Mouse (Mus musculus) v-Abl transformed pro-B cells (cell line): ENCODE results near the gene Pmpcb.

Experiments used
- in situ Hi-C, 2 experiments: fragments of 400-800 bp; cut with MboI; formaldehyde crosslinking; loops; one replicate each; pipeline ENCODE4 v1.15.1; 2025; ENCODE audit not compliant: unreplicated experiment in 2 of 2

The Pmpcb gene

DNA sequence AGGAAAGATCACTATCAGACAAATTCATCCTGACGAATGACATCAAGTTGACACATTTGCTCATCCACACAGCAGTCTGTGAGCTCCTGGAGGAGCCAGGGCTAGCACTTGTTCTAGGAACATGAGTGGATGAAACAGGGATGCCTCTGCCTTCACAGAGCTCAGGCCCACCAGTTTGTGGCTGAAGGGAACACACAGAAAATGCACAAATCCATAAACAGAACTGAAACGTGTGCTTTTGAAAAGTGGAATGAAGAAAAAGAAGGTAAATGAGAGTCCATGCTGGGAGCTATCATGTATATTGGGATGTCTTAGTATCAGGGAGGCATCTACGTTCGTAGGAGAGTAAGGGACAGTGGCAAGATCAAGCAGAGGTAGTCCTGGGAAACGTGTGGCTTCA, 7.8 kb upstream of the Pmpcb start:
- in situ Hi-C loops: loop anchor here in 1 of 2 experiments (25.0 kb wide), 1 partner anchor 292 kb away; no protein-coding TSS in a partner anchor

DNA sequence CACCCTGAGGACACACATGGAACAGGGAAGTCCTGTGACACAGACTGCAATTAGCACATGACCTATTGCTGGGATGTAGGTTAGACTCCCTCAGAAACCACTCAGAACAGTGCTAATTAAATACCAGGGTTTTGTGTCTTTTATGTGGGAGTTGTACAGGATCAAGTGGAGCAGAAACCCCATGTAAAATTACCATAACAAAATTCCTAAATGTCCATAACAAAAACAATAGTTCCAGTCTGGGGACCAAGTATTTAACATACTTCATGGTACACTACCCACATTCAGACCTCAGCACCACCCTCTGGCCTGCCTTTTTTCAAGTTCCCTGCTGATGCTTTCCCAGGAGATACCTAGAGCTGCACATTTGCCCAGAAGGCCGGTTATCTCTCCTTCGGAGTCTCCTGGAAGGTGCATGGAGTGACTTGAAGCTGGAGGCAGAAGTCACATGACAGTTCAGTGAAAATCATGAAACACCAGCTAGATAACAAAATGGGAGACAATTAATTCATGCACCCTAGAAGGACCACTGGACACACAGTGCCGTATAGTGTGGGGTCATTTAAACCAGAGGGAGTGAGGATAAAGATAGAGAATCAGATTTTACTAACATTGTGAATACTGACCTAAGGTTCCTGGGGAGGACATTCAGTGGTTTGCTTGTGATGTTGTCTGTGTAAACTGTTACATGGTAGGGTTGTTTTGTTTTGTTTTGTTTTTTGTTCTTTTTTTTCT, 4.6 kb upstream of the Pmpcb start:
- in situ Hi-C loops: loop anchor here in 1 of 2 experiments (5.0 to 25.0 kb wide), 3 partner anchors 75 to 468 kb away; no protein-coding TSS in a partner anchor

DNA sequence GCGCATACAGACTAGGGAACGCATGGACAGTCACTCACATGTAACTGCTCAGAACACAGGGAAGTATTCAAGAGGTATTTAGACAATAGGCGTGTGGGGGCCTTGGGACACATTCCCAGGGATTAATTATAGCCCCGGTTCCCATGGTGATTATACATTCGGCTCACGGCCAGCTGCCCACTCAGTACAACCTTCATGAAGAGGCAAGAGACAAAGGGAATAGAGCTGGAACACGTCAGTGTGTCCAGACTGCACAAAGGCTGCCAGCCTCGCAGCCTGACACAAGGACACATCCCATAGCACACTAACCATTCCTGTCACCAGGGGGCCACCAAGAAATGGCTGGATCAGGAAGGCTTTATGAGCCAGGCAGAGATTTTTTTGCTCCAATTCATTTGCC, 4.0 kb upstream of the Pmpcb start:
- in situ Hi-C loops: loop anchor here in 1 of 2 experiments (5.0 to 25.0 kb wide), 3 partner anchors 76 to 468 kb away; no protein-coding TSS in a partner anchor

- in situ Hi-C loops: loop anchor here (5.0 to 25.0 kb wide), 5 partner anchors 83 to 473 kb away; no protein-coding TSS in a partner anchor
Measured at GRCm38 (mm10) chr5:21735100-21735499, 1.8 kb upstream of the Pmpcb start.

GRCm38 (mm10) chr5:21735584-21735983, 1.4 kb upstream of the Pmpcb start:
- in situ Hi-C loops: loop anchor here (5.0 to 25.0 kb wide), 5 partner anchors 83 to 473 kb away; no protein-coding TSS in a partner anchor

GRCm38 (mm10) chr5:21736046-21736445, 895 bp upstream of the Pmpcb start:
- in situ Hi-C loops: loop anchor here (5.0 to 25.0 kb wide), 5 partner anchors 84 to 474 kb away; no protein-coding TSS in a partner anchor

DNA sequence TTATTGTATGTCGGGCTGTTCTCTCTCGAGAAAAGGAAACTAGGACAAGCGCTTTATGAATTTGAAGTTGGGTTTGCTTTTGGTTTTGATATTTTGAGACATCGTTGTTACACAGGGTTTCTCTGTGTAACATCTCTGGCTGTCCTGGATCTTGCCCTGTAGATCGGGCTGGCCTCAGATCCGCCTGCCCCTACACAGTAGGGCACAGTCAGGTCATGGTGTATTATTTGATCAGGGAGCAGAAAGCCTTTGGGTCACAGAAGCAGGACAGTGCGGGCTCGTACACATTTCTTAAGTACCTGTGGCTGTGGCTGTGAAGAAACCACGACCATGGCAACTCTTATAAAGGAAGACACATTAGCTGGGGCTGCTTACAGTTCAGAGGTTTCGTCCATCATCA, 679 bp downstream of the Pmpcb start:
- in situ Hi-C loops: loop anchor here (5.0 to 25.0 kb wide), 5 partner anchors 85 to 475 kb away; no protein-coding TSS in a partner anchor

- in situ Hi-C loops: loop anchor here (5.0 to 25.0 kb wide), 5 partner anchors 87 to 477 kb away; no protein-coding TSS in a partner anchor
Measured at GRCm38 (mm10) chr5:21739120-21739519, 2.2 kb downstream of the Pmpcb start.

GRCm38 (mm10) chr5:21739881-21740280, 2.9 kb downstream of the Pmpcb start:
- in situ Hi-C loops: loop anchor here (5.0 to 25.0 kb wide), 5 partner anchors 88 to 478 kb away; no protein-coding TSS in a partner anchor

DNA sequence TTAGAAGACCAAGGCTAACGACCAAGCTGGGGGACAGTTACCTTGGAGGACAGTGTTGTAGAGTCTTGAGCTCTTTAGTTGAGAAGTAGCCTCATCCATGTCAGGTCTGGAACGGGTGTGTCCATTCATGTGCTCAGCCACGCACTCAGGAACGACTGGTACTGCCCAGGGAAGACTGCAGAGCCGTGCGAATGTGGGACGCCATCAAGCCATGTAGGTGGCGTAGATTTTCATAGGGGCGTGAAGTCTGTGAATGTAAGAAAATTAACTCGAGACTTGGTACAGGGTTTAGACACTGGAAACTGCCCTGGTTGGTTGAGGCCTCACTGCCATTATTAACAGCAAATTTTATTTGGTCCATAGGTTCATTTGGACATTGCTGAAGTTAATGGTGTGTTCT, 6.7 kb downstream of the Pmpcb start:
- in situ Hi-C loops: loop anchor here in 1 of 2 experiments (25.0 kb wide), 1 partner anchor 306 kb away; no protein-coding TSS in a partner anchor

DNA sequence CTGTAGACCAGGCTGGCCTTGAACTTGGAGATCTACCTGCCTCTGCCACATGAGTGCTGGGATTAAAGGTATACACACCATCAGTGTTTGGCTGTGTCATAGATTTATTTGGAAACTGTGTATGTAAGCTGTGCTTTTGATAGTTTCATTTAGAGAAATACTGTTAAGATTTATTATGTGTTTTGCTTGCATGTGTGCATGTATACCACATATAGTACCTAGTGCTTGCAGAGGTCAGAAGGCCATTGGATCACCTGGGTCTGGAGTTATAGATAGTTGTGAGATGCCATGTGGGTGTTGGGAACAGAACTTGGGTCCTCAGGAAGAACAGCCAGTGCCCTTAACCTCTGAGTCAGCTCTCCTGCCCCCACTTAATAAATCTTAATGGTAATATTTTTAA, 7.7 kb downstream of the Pmpcb start:
- in situ Hi-C loops: loop anchor here (5.0 to 25.0 kb wide), 2 partner anchors 38 to 307 kb away; no protein-coding TSS in a partner anchor

DNA sequence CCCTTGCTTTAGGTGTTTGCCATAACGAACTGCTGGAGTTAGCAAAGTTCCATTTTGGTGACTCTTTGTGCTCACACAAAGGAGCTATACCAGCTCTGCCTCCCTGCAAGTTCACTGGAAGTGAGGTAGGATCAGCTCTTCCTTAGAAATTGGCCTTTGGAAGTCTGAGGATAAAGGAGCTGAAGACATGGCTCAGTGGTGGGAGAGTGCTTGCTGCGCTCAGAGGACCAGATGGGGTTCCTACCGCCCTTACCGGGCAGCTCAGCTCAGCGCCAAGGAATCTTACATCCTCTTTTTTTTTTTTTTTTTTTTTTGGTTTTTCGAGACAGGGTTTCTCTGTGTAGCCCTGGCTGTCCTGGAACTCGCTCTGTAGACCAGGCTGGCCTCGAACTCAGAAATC, 9.0 kb downstream of the Pmpcb start:
- in situ Hi-C loops: loop anchor here (5.0 to 25.0 kb wide), 2 partner anchors 36 to 309 kb away; no protein-coding TSS in a partner anchor

DNA sequence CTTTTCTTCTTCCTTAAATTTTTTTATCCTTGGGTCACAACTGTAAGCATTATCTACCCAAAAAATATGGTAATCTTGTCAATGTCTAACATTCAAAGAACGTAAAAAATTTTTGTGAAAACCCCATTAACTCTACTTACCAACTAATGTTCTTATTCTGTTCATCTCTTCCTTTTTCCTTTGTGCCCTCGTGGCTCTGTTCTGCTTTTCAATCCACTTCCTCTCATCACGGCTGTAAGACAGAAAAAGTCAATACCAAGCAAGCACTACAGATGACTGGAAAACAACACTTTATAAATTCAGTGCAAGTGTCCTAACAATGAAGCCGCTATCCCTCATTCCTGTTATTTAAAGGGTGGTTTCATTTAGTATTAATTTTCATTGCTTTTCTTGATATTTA, 31.6 kb downstream of the Pmpcb start:
- in situ Hi-C loops: loop anchor here in 1 of 2 experiments (25.0 kb wide), 1 partner anchor 1694 kb away; no protein-coding TSS in a partner anchor

DNA sequence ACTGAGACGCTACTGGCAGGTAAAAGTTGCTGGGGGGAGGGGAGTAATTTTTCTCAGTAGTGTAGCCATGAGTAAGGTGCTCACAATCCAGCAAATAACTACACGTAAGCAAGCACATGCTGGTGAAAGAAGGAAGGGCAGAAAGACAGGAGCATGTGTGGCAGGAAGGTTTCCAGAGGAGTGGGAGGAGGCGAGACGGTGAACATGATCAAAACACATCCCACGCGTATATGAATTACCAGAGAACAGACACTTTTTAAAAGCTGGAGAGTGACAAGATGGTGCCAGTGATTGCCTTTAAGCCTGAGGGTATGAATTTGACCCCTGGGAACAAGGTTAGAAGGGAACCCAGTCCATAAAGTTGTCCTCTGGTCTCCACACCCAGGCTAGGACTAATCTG, 32.9 kb downstream of the Pmpcb start:
- in situ Hi-C loops: loop anchor here in 1 of 2 experiments (25.0 kb wide), 1 partner anchor 1692 kb away; no protein-coding TSS in a partner anchor

- in situ Hi-C loops: loop anchor here in 1 of 2 experiments (25.0 kb wide), 1 partner anchor 1861 kb away; no protein-coding TSS in a partner anchor
Measured at GRCm38 (mm10) chr5:21776491-21776890, 39.5 kb downstream of the Pmpcb start.

- in situ Hi-C loops: loop anchor here in 1 of 2 experiments (5.0 to 25.0 kb wide), 3 partner anchors 37 to 1853 kb away; partner anchors contain the start of gene Rsbn1l
Measured at GRCm38 (mm10) chr5:21784161-21785052, 47.5 kb downstream of the Pmpcb start.

- in situ Hi-C loops: loop anchor here in 1 of 2 experiments (10.0 to 25.0 kb wide), 2 partner anchors 830 to 1852 kb away; partner anchors contain the start of gene Rsbn1l
Measured at GRCm38 (mm10) chr5:21785053-21785452, 48.1 kb downstream of the Pmpcb start, which contains the start of the genes Dnajc2 and Psmc2. TSS of gene Dnajc2 (minus strand) at chr5:21785251. TSS of gene Psmc2 (plus strand) at chr5:21785283.

- in situ Hi-C loops: loop anchor here in 1 of 2 experiments (10.0 to 25.0 kb wide), 2 partner anchors 831 to 1852 kb away; partner anchors contain the start of gene Rsbn1l
Measured at GRCm38 (mm10) chr5:21785776-21786175, 48.8 kb downstream of the Pmpcb start.
